ENCODE assay signal across 9 mouse cellular contexts in the genomic region with DNA sequence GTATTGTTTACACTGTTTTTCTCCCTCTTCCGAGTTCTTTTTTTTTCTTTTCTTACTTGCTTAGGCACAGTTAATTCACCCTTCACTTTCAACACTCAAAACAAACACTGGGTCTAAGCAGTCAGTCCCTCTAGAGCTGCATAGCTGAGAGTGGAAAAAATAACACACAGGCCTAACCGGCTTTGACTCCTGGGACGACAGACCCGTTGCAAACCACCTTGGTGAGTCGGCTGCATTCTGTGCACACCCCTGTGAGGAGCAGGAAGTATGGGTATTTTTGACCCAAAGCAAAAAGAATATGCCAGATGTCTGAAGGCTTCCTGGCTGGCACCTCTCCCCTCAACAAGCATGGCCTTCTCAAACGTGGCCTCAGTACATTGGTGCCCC.
DNase-seq lines count a peak whose midpoint lies in the region; ATAC-seq and TF ChIP-seq lines count a peak whose summit lies in the region.
"Had no signal": no experiment of that assay in that cellular context is flagged by ENCODE, and none has a peak within 500 bp of the region (broad histone marks: within the 10 kb centered on the region; RNA-seq: fewer than 3 reads in every experiment).

No protein-coding gene starts in this region.

- H3K9me3 ChIP-seq in embryonic facial prominence, embryonic 12.5 days, result no peaks in the 10 kb centered on the region
- H3K9me3 ChIP-seq in limb, embryonic 11.5 days (ENCODE audit: control insufficient read depth, low read length), result no peaks in the 10 kb centered on the region
- no peaks in the 10 kb centered on the region for H3K9me3 ChIP-seq in stomach, embryonic 14.5 days (ENCODE audit: control insufficient read depth, low read depth, low read length)

- peak; percentile 23 for DNase-seq in kidney, adult 2 months
- no peak for DNase-seq in kidney, adult 9 months
- peak; percentile 31 for DNase-seq in limb, embryonic 11.5 days (ENCODE audit: low spot score)
- no peak for DNase-seq in adrenal gland, adult 18-20 months (ENCODE audit: low spot score in 2 of 2)
- no peak for DNase-seq in adrenal gland, postnatal 25 days
- no peak for DNase-seq in right cerebral cortex, postnatal 36 days (ENCODE audit: low spot score in 2 of 2)

- H3K27ac ChIP-seq in kidney, adult 2 months (ENCODE audit: insufficient read depth, low read depth, low read length), result no peak overlapping the region
- peak overlapping the region; percentile 94 for H3K27ac ChIP-seq in embryonic facial prominence, embryonic 12.5 days
- peak overlapping the region; percentile 59; the same call in 1 of the 2 replicates for H3K27ac ChIP-seq in limb, embryonic 11.5 days (replicated peaks; ENCODE audit: low read depth, low read length)
- H3K27ac ChIP-seq in stomach, embryonic 14.5 days (ENCODE audit: low read length), result peak overlapping the region; percentile 78
- H3K27ac ChIP-seq: macrophage had no signal

- H3K9ac ChIP-seq in embryonic facial prominence, embryonic 12.5 days, result no peak overlapping the region
- no peak overlapping the region for H3K9ac ChIP-seq in limb, embryonic 11.5 days (ENCODE audit: low read length)
- no peak overlapping the region for H3K9ac ChIP-seq in stomach, embryonic 14.5 days (replicated peaks; ENCODE audit: low read depth, low read length)

- peak; percentile 53; the same call in 1 of the 2 replicates for ATAC-seq in embryonic facial prominence, embryonic 12.5 days (ENCODE audit: insufficient number of reproducible peaks, insufficient read depth, low FRiP score, low TSS enrichment)
- ATAC-seq in limb, embryonic 11.5 days (ENCODE audit: insufficient number of reproducible peaks, low FRiP score, low TSS enrichment, low read depth), result 0 out of 2 replicates have a peak, but pooled peaks have one; percentile 49
- no peak for ATAC-seq in stomach, embryonic 14.5 days (ENCODE audit: insufficient number of reproducible peaks, insufficient read depth, low FRiP score, low read depth)

- 0 out of 2 replicates have a peak overlapping the region, but pooled peaks have one; percentile 9 for H3K4me2 ChIP-seq in embryonic facial prominence, embryonic 12.5 days (replicated peaks)
- H3K4me2 ChIP-seq in limb, embryonic 11.5 days (ENCODE audit: low read depth, severe bottlenecking), result no peak overlapping the region
- H3K4me2 ChIP-seq in stomach, embryonic 14.5 days (replicated peaks; ENCODE audit: low read depth, low read length), result no peak overlapping the region

- no peaks in the 10 kb centered on the region for H3K36me3 ChIP-seq in kidney, adult 2 months (ENCODE audit: control insufficient read depth, insufficient read depth, low read length)
- no peaks in the 10 kb centered on the region for H3K36me3 ChIP-seq in embryonic facial prominence, embryonic 12.5 days
- no peaks in the 10 kb centered on the region for H3K36me3 ChIP-seq in limb, embryonic 11.5 days (ENCODE audit: control insufficient read depth, insufficient read depth, low read length)
- H3K36me3 ChIP-seq in stomach, embryonic 14.5 days (ENCODE audit: control insufficient read depth, insufficient read depth, low read length), result no peaks in the 10 kb centered on the region

- no peak overlapping the region for H3K4me3 ChIP-seq in kidney, adult 2 months (ENCODE audit: insufficient read depth, low read depth, low read length)
- no peak overlapping the region for H3K4me3 ChIP-seq in embryonic facial prominence, embryonic 12.5 days
- no peak overlapping the region for H3K4me3 ChIP-seq in limb, embryonic 11.5 days (ENCODE audit: low read depth, low read length)
- H3K4me3 ChIP-seq in stomach, embryonic 14.5 days (ENCODE audit: low read depth, low read length), result no peak overlapping the region

- H3K4me1 ChIP-seq in kidney, adult 2 months (ENCODE audit: control insufficient read depth, insufficient read depth, low read length), result peaks cover 8% of the 10 kb centered on the region; the same call in 1 of the 2 replicates
- H3K4me1 ChIP-seq in embryonic facial prominence, embryonic 12.5 days, result peaks cover 21% of the 10 kb centered on the region
- peaks cover 12% of the 10 kb centered on the region for H3K4me1 ChIP-seq in limb, embryonic 11.5 days (ENCODE audit: control insufficient read depth, insufficient read depth, low read length)
- H3K4me1 ChIP-seq in stomach, embryonic 14.5 days (ENCODE audit: control insufficient read depth, insufficient read depth, low read length), result peaks cover 19% of the 10 kb centered on the region

- WGBS in kidney, adult 2 months, result 26% methylated on average over 6 of the region's 6 CpGs
- 6% methylated on average over 6 of the region's 6 CpGs for WGBS in embryonic facial prominence, embryonic 12.5 days
- 30% methylated on average over 6 of the region's 6 CpGs for WGBS in limb, embryonic 11.5 days
- WGBS in stomach, embryonic 14.5 days, result 8% methylated on average over 6 of the region's 6 CpGs

- H3K27me3 ChIP-seq in kidney, adult 2 months (replicated peaks; ENCODE audit: control insufficient read depth, insufficient read depth, low read length), result no peaks in the 10 kb centered on the region
- no peaks in the 10 kb centered on the region for H3K27me3 ChIP-seq in embryonic facial prominence, embryonic 12.5 days
- no peaks in the 10 kb centered on the region for H3K27me3 ChIP-seq in limb, embryonic 11.5 days (ENCODE audit: control insufficient read depth, insufficient read depth, low read length)
- H3K27me3 ChIP-seq in stomach, embryonic 14.5 days (ENCODE audit: control insufficient read depth, insufficient read depth, low read length), result no peaks in the 10 kb centered on the region

- TF ChIP-seq CTCF in kidney, adult 2 months (conservative IDR thresholded peaks at IDR 0.05; ENCODE audit: insufficient read depth, insufficient read length, low read depth, low read length), result no peak

- TF ChIP-seq POLR2A in kidney, adult 2 months (IDR thresholded peaks at IDR 0.05; ENCODE audit: low read depth, low read length), result no peak

Comparison
In these comparisons a context has a peak if more than half of its experiments do, and no peak if none do; other contexts are left out.
1. DNase-seq: peak in kidney, adult 2 months (single experiment) and limb, embryonic 11.5 days (single experiment); none in kidney, adult 9 months (single experiment), adrenal gland, adult 18-20 months (0 of 2), adrenal gland, postnatal 25 days (single experiment) and right cerebral cortex, postnatal 36 days (0 of 2).